Mouse (Mus musculus): ENCODE data around the gene Spryd3.
A peak's percentile ranks its signal among the peaks of the same experiment; 100 is the strongest.

The Spryd3 gene

GRCm38 (mm10) chr15:102114651-102115260 lies 21.3 kb downstream of the Spryd3 start:
- no peak for DNase-seq (ENCODE audit: low read depth, low spot score)

DNA sequence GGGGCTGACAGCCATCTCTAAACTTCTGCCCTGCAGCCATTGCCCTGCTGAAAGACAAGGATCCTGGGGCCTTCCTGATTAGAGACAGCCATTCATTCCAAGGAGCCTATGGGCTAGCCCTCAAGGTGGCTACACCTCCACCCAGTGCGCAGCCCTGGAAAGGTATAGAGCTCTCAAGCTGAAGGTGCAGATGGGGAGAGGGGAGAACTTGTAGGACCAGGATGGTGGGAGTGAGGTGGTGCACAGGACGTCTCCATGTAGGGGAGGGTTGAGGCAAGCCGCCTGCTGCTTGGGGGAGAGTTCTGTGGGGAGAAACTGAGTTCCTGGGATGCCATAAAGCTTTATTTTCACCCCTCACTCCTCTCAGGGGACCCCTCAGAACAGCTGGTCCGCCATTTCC lies 22.4 kb downstream of the Spryd3 start:
- DNase-seq (ENCODE audit: low read depth, low spot score), result no peak

DNA sequence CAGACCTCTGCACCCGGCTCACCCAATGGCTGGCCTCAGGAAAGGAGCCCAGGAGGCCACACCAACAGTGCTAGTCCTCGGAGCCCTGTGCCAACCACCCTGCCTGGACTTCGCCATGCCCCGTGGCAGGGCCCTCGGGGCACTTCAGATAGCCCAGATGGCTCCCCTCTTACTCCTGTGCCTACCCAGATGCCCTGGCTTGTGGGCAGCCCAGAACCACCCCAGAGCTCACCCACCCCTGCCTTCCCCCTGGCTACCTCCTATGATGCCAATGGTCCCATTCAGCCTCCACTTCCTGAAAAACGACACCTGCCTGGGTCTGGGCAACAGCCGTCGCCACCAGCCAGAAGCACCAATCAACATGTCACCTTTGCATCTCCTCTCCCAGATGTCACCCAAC lies 23.2 kb downstream of the Spryd3 start:
- no peak for DNase-seq (ENCODE audit: low read depth, low spot score)

GRCm38 (mm10) chr15:102112181-102112580 lies 23.9 kb downstream of the Spryd3 start:
- DNase-seq (ENCODE audit: low read depth, low spot score), result no peak

DNA sequence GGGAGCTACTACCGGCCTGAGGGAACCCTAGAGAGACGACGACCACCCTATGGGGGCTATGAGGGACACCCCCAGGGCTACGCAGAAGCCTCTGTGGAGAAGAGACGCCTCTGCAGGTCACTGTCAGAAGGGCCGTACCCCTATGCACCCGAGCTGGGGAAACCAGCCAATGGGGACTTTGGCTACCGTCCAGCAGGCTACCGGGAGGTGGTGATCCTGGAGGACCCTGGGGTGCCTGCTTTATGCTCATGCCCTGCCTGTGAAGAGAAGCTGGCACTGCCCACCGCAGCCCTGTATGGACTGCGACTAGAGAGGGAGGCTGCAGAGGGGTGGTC lies 24.6 kb downstream of the Spryd3 start:
- no peak for DNase-seq (ENCODE audit: low read depth, low spot score)

DNA sequence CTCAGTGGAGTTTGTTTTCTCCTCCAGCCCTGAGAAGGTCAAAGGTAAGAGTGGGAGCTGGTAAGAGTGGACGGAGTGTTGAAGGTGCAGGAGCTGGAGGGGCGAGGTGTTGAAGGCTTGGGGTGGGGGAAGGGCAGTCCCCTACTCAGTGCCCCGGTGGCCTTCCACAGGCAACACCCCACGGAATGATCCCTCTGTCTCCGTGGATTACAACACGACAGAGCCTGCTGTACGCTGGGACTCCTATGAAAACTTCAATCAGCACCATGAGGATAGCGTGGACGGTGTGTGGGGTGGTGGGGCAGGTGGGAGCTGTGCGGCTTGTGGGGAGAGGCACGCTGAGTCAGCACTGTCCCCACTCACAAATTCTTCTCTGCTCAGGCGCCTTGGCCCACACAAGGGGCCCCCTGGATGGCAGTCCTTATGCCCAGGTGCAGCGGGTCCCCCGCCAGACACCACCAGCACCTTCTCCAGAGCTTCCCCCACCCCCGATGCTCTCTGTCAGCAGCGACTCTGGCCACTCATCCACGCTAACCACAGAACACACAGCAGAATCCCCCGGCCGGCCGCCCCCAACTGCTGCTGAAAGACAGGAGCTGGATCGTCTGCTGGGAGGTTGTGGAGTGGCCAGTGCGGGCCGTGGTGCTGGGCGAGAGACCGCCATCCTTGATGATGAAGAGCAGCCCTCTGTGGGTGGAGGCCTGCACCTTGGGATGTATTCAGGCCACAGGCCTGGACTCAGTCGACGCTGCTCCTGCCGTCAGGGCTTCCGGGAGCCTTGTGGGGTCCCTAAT lies 25.1 kb downstream of the Spryd3 start:
- no peak for DNase-seq (ENCODE audit: low read depth, low spot score)

GRCm38 (mm10) chr15:102110271-102110670 lies 25.8 kb downstream of the Spryd3 start:
- DNase-seq (ENCODE audit: low read depth, low spot score), result no peak

- DNase-seq (ENCODE audit: low read depth, low spot score), result peak; percentile 88
Measured at GRCm38 (mm10) chr15:102108651-102109525, 27.1 kb downstream of the Spryd3 start.

DNA sequence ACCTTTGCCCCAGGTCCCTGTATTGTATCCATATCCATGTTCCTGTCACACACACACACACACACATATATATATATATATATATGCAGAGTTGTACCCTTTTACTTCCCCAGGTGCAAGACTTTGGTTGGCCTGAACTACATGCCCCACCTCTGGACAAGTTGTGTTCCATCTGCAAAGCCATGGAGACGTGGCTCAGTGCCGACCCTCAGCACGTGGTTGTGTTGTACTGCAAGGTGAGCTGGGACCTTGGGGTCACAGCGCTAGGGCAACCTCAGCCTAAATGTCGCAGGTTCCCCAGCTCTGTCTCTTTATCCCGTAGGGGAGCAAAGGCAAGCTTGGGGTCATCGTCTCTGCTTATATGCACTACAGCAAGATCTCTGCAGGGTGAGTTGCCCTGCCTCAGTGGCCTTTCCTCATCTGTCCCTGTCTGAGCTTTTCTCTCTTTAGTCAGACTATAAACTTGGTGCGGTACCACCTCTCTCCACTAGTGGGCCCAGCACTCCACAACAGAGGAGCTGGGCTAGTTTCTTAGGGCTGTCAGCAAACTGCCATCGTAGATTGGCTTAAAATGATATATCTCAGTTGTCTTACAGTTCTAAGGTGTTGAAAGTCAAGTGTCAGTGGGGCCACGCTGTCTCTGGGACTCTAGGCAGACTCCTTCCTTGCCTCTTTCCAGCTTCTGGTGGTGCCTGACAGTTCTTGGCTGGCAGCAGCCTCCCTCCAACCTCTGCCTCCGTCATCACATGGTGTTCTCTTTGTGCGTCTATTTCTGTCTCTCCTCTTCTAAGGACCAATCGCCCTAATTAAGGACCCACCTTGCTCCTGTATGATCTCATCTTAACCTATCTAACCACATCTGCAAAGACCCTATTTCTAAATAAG lies 28.1 kb downstream of the Spryd3 start:
- peak; percentile 81 for DNase-seq (ENCODE audit: low read depth, low spot score)

GRCm38 (mm10) chr15:102106754-102107456 lies 29.1 kb downstream of the Spryd3 start:
- DNase-seq (ENCODE audit: low read depth, low spot score), result peak; percentile 69

GRCm38 (mm10) chr15:102105764-102106730 lies 30.0 kb downstream of the Spryd3 start:
- DNase-seq (ENCODE audit: low read depth, low spot score), result peak; percentile 66

- no peak for DNase-seq (ENCODE audit: low read depth, low spot score)
Measured at GRCm38 (mm10) chr15:102105360-102105759, 30.7 kb downstream of the Spryd3 start.

DNA sequence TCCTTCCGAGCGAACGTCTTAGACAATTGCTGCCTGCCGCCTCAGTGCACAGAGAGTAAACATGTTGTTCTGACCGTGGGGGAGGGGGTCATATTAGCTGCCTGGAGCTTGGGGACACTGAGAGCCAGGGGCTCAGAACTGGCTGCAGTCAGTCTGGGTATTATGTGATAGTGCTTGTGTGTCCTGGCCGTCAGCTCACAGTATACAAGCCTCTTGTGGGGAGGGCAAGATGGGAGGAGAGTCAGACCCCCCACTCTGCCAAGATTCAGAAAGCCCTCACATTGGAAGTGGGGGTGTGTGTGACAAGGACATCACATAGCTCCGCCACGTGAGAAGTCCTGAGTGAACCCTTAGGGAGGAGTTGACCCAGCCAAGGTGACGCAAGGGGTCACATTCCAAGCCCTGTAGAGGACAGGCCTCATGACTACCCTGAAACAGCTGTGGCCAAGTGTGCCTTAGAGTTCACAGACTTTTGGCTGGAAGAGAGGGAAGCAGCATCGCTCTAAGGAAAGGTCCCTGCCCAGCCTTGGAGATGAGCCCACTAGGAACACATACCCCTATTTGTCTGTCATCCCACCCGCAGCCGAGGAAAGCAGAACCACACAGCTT lies 32.0 kb downstream of the Spryd3 start:
- DNase-seq (ENCODE audit: low read depth, low spot score), result peak; percentile 50

DNA sequence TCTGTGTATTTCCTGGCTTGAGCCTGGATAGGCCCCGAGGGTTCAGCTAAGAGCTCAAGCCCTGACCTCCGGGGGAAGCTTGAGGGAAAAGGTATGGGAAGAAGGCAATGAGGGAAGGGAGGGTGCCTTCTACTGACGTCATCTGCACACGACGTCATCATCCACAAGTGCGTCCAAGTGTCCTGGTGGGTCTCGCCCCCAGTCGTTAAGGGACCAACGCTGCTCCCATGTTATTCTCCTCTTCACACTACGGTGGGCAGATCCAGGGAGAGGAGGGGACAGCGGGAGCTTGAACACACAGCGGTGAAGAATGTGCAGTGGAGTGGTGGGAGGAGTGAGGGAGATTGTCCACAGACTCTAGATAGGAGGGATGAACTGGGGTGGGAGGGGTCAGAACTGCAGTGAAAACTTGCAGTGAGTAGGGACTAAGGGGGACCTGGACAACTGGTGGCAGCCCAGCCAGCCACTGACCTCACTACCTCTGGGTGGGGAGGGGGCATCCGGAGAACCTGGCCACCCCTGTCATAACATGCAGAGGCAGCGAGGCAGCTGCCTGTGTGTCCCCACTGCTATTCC lies 32.6 kb downstream of the Spryd3 start:
- no peak for DNase-seq (ENCODE audit: low read depth, low spot score)

DNA sequence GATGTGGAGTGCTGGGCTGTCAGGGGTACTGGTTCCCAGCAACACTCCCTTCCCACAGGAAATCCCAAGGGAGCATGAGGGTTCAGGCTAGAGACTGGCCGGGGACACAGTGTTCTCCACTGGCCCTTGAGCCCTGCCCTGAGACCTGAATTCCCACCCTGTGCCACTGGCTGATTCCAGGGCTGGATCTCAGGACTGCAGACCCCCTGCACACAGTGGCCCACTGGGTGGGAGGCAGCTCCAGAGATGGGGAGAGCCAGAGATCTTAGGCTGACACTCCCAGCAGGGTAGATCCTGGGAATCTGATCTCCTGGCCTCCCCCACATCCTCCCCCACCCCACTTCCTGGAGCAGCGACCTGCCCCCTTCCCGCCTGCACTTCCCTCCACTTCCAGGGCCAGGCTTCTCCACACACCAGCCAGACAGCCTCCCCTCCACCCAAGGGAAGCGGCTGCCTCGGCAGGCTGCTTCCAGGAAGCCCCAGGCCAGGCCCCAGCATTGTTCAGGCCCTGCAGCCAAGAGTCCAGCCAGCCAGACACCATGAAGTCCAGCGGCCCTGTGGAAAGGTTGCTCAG lies 33.4 kb downstream of the Spryd3 start:
- no peak for DNase-seq (ENCODE audit: low read depth, low spot score)

GRCm38 (mm10) chr15:102101672-102102541 lies 34.1 kb downstream of the Spryd3 start:
- no peak for DNase-seq (ENCODE audit: low read depth, low spot score)

GRCm38 (mm10) chr15:102100996-102101671 lies 34.9 kb downstream of the Spryd3 start:
- DNase-seq (ENCODE audit: low read depth, low spot score), result no peak
